Mouse (Mus musculus) right cerebral cortex, postnatal 36 days (tissue): ENCODE measurements around the gene Tchhl1.
A peak's percentile ranks its signal among the peaks of the same experiment; 100 is the strongest.
"Not testable (repeated sequence)": the region's sequence is repeated elsewhere in the genome, so short reads cannot be mapped to it uniquely, and the experiment has no call there.

Experiments used
- DNase-seq, 2 experiments: peaks; one replicate each; pipeline ENCODE4 v3.0.0; 2022; ENCODE audit warnings: low spot score in 2 of 2, mixed read lengths in 1 of 2

Gene Tchhl1

DNA sequence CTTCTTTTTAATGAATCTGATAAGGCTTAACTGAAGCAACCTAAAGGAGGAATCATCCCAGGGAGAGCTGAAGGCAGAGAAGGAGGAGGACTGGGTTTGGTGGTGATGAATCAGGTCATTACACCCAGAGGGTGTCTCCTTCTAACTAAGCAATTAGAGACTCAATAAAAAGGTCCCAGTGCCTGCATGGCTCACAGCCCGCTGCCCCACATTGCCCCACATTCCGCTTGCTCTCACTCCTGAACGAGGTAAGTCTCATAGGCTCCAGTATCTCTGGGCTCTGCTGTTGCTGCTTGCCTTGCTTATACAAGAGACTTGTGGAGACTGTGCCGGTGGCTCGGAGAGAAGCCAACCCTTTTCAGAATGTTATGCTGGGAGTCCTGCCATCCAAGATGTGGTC is at the start of gene Tchhl1:
Gene Tchhl1, plus strand, starts transcription at position 194 of the 400 bp plus-strand sequence.
- DNase-seq: no peak

GRCm38 (mm10) chr3:93431673-93432072 is 36.9 kb upstream of the Tchhl1 start:
- DNase-seq: no peak

- no peak for DNase-seq
These were observed 26.5 kb upstream of the Tchhl1 start, which contains the start of gene Tchh for GRCm38 (mm10) chr3:93442030-93442429. Gene Tchh (plus strand): TSS chr3:93442330.

DNA sequence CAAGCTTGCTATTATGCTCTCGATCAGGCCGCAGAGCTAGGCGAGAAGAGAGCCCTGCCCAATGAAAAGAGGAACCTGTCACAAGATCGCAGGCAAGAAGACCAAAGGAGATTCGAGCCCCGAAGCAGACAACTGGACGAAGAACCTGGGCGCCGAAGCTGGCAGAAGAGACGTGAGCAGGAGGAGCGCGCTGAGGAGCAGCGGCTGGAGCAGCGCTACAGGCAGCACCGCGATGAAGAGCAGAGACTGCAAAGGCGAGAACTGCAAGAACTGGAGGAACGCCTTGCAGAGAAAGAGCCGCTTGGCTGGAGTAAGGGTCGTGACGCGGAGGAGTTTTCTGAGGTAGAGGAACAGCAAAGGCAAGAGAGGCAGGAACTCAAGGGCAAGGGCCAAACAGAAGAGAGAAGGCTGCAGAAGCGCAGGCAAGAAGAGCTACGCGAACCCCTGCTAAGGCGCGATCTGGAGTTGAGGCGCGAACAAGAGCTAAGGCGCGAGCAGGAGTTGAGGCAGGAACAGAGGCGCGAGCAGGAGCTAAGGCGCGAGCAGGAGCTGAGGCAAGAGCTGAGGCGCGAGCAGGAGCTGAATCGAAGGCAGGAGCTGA is 25.0 kb upstream of the Tchhl1 start:
- peak; percentile 2 to 4 for DNase-seq

- DNase-seq: peak; percentile 54
These were observed 24.0 kb upstream of the Tchhl1 start for GRCm38 (mm10) chr3:93444343-93445164.

DNA sequence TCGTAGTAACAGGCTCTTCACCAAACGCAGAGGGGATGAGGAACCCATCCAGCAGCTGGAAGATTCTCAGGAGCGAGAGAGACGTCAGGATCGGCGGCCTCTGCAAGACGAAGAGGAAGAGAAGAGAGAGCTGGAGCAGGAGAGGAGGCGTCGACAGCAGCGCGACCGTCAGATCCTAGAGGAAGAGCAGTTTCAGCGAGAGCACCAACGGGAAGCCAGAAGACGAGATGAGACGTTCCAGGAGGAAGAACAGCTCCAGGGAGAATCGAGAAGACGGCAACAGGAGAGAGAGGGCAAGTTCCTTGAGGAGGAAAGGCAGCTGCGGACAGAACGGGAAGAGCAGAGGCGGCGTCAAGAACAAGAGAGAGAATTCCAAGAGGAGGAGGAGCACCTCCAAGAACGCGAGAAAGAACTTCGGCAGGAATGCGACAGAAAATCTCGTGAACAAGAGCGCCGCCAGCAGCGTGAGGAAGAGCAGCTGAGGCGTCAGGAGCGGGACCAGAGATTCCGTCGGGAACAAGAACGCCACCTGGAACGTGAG is 23.3 kb upstream of the Tchhl1 start:
- peak; percentile 7 to 10 for DNase-seq

- DNase-seq: peak; percentile 1
These were observed 22.3 kb upstream of the Tchhl1 start for GRCm38 (mm10) chr3:93446128-93446755.

DNA sequence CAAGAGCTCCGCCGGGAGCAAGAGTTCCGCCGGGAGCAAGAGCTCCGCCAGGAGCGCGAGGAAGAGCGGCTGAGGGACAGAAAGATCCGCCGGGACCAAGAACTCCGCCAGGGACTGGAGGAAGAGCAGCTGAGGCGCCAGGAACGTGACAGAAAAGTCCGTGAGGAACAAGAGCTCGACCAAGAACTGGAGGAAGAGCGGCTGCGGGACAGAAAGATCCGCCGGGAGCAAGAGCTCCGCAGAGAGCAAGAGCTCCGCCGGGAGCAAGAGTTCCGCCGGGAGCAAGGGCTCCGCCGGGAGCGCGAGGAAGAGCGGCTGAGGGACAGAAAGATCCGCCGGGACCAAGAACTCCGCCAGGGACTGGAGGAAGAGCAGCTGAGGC is 21.8 kb upstream of the Tchhl1 start:
- DNase-seq: not testable (repeated sequence)

DNA sequence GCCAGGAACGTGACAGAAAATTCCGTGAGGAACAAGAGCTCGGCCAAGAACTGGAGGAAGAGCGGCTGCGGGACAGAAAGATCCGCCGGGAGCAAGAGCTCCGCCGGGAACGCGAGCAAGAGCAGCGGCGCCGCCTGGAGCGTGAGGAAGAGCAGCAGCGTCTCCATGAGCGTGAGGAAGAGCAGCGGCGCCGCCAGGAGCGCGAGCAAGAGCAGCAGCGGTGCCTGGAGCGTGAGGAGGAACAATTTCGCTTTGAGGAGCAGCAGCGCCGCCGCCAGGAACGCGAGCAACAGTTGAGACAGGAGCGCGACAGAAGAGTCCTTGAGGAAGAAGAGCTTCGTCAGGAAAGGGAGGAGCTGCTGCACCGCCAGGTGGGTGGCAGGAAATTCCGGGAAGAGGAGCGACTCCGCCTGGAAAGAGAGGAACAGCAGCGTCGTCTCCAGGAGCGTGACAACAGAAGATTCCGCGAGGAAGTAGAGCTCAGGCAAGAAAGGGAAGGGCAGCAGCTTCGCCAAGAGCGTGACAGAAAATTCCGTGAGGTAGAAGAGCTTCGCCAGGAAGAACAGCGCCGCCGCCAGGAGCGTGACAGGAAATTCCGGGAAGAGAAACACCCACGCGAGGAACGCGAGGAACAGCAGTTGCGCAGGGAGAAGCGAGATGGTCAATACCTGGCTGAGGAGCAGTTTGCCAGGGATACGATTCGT is 21.3 kb upstream of the Tchhl1 start:
- DNase-seq: peak; percentile 64 to 67

GRCm38 (mm10) chr3:93466556-93466955 is 2.0 kb upstream of the Tchhl1 start:
- no peak for DNase-seq

- no peak for DNase-seq
These were observed 1.4 kb upstream of the Tchhl1 start for GRCm38 (mm10) chr3:93467130-93467529.

DNA sequence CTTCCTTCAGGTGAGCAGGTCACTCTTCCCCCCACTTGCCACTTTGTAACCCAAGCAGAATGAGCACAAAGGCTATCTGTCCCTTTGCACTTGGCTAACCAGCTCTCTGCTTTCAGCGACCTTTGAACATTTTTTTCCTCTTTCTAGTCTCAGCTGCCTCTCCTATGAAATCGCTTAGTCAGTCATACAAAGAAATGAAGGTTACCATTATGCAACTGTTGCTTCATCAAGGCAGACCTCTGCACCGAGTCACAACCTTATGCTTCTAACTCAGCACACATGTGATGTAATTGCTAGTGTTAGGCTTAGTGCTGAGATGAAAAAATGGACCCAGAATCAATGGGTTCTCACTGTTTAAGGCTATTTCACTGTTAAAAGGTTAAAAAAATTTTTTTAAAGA is 1.1 kb downstream of the Tchhl1 start:
- no peak for DNase-seq

- DNase-seq: no peak
These were observed 11.5 kb downstream of the Tchhl1 start for GRCm38 (mm10) chr3:93480053-93480452.

DNA sequence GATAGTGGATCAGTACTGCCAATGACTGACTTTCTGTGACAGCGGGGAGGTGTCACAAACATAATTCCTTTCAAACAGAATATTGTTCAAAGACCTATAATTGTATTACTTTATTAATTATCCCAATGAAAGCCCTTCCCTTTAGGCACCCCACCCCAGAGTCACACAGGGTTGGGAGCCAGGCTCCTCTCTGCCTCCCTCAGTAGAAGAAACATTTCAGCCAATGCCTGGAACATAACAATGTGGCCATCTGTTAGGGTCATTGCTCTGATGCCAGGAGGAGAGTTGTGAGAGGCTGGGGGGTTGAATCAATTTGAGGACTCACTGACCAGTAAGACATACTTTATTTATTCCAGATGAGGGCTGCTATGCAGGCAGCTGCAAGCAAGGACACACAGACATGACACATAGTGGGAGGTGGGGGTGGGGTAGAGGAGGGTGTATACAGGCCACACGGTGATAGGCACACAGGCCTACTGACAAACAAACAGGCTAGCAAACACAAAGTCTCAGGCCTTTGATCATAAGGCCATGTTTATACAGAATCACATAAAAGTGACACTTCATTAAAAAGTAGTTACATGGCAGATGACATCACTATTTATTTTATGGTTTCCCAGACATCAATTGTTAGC is 13.5 kb downstream of the Tchhl1 start:
- no peak for DNase-seq

- no peak for DNase-seq
These were observed 17.1 kb downstream of the Tchhl1 start for GRCm38 (mm10) chr3:93485611-93486010.

- DNase-seq: no peak
These were observed 20.0 kb downstream of the Tchhl1 start for GRCm38 (mm10) chr3:93488541-93488940.

- DNase-seq: no peak
These were observed 23.6 kb downstream of the Tchhl1 start for GRCm38 (mm10) chr3:93492176-93492575.

GRCm38 (mm10) chr3:93493992-93494391 is 25.4 kb downstream of the Tchhl1 start:
- peak; percentile 18 to 51 for DNase-seq

DNA sequence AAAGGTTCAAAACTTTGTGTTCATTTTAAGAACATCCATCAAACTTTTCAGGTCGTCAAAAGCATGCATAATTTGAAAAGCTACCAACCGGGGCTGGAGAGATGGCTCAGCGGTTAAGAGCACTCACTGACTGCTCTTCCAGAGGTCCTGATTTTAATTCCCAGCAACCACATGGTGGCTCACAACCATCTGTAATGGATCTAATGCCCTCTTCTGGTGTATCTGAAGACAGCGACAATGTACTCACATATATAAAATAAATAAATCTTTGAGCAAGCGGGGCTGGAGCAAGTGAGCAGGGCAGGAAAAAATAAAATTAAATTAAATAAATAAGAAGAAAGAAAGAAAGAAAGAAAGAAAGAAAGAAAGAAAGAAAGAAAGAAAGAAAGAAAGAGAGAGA is 26.2 kb downstream of the Tchhl1 start:
- DNase-seq: not testable (repeated sequence)

DNA sequence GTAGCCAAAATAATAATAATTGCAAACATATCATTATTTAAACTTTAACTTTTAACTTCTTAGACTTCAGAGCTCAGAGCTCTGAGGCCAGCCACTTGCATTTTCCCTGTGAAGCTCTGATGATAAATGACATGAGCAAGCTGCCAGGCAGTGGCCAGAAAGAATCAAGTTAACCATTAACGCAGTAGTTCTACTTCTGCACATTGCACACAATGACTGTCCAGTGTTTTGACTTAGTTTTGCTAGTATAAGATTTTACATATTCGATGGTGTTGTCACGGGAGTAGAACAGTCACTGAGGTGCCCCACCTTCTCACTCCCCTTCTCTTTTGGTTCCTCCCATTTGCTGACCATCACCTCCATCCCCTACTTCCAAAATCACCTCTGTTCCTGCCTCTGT is 28.6 kb downstream of the Tchhl1 start:
- no peak for DNase-seq

DNA sequence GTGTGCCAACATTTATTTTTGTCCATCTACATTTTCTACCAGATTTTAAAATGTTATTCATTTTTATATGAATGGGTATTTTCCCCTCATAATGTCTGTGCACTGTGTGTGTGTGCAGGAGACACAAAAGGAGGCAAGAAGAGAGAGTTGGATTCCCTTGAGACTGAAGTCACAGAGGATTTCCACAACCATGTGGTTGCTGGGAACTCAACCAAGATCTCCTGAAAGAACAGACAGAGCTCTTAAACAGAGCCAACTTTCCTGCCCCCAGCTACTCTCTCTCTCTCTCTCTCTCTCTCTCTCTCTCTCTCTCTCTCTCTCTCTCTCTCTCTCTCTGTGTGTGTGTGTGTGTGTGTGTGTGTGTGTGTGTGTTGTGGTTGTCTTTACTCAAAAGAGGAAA is 30.6 kb downstream of the Tchhl1 start:
- no peak for DNase-seq
